Mouse (Mus musculus) c-Kit-positive CD71-positive TER-119-negative erythroid progenitor cells, embryonic 14.5 days (primary cell): ENCODE measurements around the gene Ppfibp2.

Source experiments
- DNase-seq: peaks from one replicate; pipeline ENCODE4 v3.0.0-alpha.2; 2013; ENCODE audit warnings: low read depth

Gene Ppfibp2

GRCm38 (mm10) chr7:107757308-107758151, 162.5 kb downstream of the Ppfibp2 start, which contains the start of gene Cyb5r2:
Gene Cyb5r2, minus strand, starts transcription at chr7:107758032.
- DNase-seq = no peak

- DNase-seq = no peak
Observed at GRCm38 (mm10) chr7:107770812-107771211, 175.8 kb downstream of the Ppfibp2 start.

GRCm38 (mm10) chr7:107778216-107778615, 183.2 kb downstream of the Ppfibp2 start:
- no peak for DNase-seq

- no peak for DNase-seq
Observed at GRCm38 (mm10) chr7:107779611-107780010, 184.6 kb downstream of the Ppfibp2 start.

GRCm38 (mm10) chr7:107787977-107788620, 193.1 kb downstream of the Ppfibp2 start:
- DNase-seq = no peak

GRCm38 (mm10) chr7:107796500-107796899, 201.5 kb downstream of the Ppfibp2 start:
- no peak for DNase-seq
